Mouse (Mus musculus) liver, embryonic 14.5 days (tissue): ENCODE data around the gene Lpar5. TPM values are rescaled to one million over a fixed set of nuclear protein-coding genes. Genes with fewer than 3 reads are reported as not detected.

ENCODE experiments used
- ATAC-seq: fragments of 200-750 bp; cut with Nextera tagmentation; 2 replicates; pipeline ENCODE4 v1.8.0; 2017; ENCODE audit warnings: moderate number of reproducible peaks, mild to moderate bottlenecking, moderate library complexity; ENCODE audit not compliant: insufficient read depth
- DNase-seq, 3 experiments: peaks; one replicate each; pipeline ENCODE4 v3.0.0-alpha.2; 2012 to 2013; ENCODE audit warnings: low read depth in 3 of 3, low spot score in 3 of 3
- H3K27ac ChIP-seq: fragments of 300-500 bp; sonication (generic); 2 replicates; pipeline ENCODE4 v1.5.1; 2014; ENCODE audit warnings: moderate library complexity, mild to moderate bottlenecking, control low read depth, inconsistent platforms
- H3K27me3 ChIP-seq: fragments of 300-500 bp; sonication (generic); 2 replicates; pipeline ENCODE4 v1.6.1; 2014; ENCODE audit warnings: mild to moderate bottlenecking, low read length, moderate library complexity; ENCODE audit not compliant: control insufficient read depth, insufficient read depth
- H3K36me3 ChIP-seq: fragments of 300-500 bp; sonication (generic); replicated peaks from 2 replicates; pipeline ENCODE4 v1.6.1; 2014; ENCODE audit warnings: low read depth; ENCODE audit not compliant: control insufficient read depth, insufficient read depth
- H3K4me1 ChIP-seq, 2 experiments: fragments of 200-500 bp in 1 of 2; fragments of 300-500 bp in 1 of 2; sonication (generic) in 1 of 2; replicated peaks; 2 replicates each; pipeline ENCODE4 v1.6.1; 2012 to 2014; ENCODE audit warnings: antibody characterized with exemption in 1 of 2, inconsistent platforms in 1 of 2, low read length in 1 of 2; ENCODE audit not compliant: control insufficient read depth in 2 of 2, insufficient read depth in 2 of 2
- H3K4me2 ChIP-seq: fragments of 300-500 bp; sonication (generic); 2 replicates; pipeline ENCODE4 v1.6.1; 2014; ENCODE audit warnings: low read depth, mild to moderate bottlenecking, control low read depth, moderate library complexity
- H3K4me3 ChIP-seq, 2 experiments: fragments of 200-500 bp in 1 of 2; fragments of 300-500 bp in 1 of 2; sonication (generic) in 1 of 2; 2 replicates each; pipeline ENCODE4 v1.5.1; 2012 to 2014; ENCODE audit warnings: low read depth in 2 of 2, low read length in 2 of 2, mild to moderate bottlenecking in 2 of 2, control low read depth in 1 of 2, inconsistent platforms in 1 of 2, moderate library complexity in 1 of 2; ENCODE audit not compliant: insufficient read depth in 1 of 2
- H3K9ac ChIP-seq: fragments of 300-500 bp; sonication (generic); replicated peaks from 2 replicates; pipeline ENCODE4 v1.6.1; 2014; ENCODE audit warnings: mild to moderate bottlenecking, control low read depth, moderate library complexity
- H3K9me3 ChIP-seq: fragments of 300-500 bp; sonication (generic); 2 replicates; pipeline ENCODE4 v1.6.1; 2016; ENCODE audit warnings: low read length, mixed read lengths; ENCODE audit not compliant: control insufficient read depth
- CTCF ChIP-seq: IDR thresholded peaks from 2 replicates; pipeline ENCODE4 v1.5.1; 2016; ENCODE audit warnings: antibody characterized with exemption, low read depth, control low read depth
- EP300 ChIP-seq: IDR thresholded peaks from 2 replicates; pipeline ENCODE4 v1.6.1; 2016; ENCODE audit warnings: antibody characterized with exemption, low read depth
- WGBS: fragments of 180-500 bp; shearing (Covaris S2); extraction: QIAGEN DNeasy Blood & Tissue Kit; methylation state at CpG from one replicate; pipeline ENCODE4 v1.1.7; 2014; ENCODE audit not compliant: insufficient replicate concordance; 5-methylcytosine and 5-hydroxymethylcytosine counted together
- polyA plus RNA-seq, 2 experiments: library from polyadenylated mRNA; depleted of rRNA in 1 of 2; stranded (reverse) in 1 of 2; unstranded in 1 of 2; fragments of >200 nt; fragmentation: Nextera tagmentation in 1 of 2; extraction: Ambion mirVana in 1 of 2; gene quantifications; 2 replicates each; pipeline versions ENCODE4 v1.2.1 to v1.2.3; 2012 to 2014

The Lpar5 gene
- polyA plus RNA-seq, 2 experiments = 1.0 to 1.6 TPM

DNA sequence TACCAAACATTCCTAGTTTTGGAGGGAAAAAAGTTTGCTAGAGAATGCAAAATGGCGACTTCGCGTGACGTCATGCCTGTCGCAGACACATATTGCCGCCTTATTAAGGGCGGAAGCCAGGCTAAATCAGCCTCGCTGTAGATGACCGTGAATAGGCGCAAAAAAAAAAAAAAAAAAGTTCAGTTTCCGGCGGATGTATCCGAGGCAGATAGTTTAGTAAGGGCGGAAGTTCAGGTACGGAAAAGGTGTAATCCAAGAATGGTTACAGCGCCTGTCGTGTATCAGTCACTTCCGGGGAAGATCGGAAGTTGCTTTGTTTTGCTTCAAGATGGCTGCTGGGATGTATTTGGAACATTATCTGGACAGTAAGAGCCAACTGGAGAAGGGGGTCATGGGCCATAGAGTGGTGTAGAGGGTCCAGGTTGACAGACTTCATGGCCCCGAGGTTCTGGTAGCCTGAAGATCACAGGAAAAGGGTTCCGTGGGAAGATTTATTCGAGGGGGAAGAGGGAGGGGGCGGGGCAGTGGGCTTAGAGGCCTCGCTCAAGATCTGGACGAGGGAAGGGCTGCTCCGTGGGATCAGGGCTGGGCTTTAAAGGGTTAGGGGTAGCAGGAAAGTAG lies 28.1 kb upstream of the Lpar5 start, which contains the start of gene Ing4:
Ing4 (plus strand) TSS at position 228 of the 621 bp plus-strand sequence.
- H3K36me3 ChIP-seq = peaks cover 26% of the 10 kb centered on the region
- DNase-seq (peak; percentile 95 to 97 (median 96)), ATAC-seq (peak; percentile 94)
- TF ChIP-seq EP300 = no peak
- no peak for TF ChIP-seq CTCF
- no peaks in the 10 kb centered on the region for H3K27me3 ChIP-seq
- H3K4me1 ChIP-seq = peaks cover 18 to 27% of the 10 kb centered on the region in 2 experiments
- H3K27ac ChIP-seq = peak within 1 kb of the TSS; percentile 57
- H3K9me3 ChIP-seq = no peaks in the 10 kb centered on the region
- WGBS = under 1% methylated on average over 26 of the region's 26 CpGs
- peak within 1 kb of the TSS; percentile 92 for H3K4me2 ChIP-seq
- H3K9ac ChIP-seq = peak within 1 kb of the TSS; percentile 76
- peak within 1 kb of the TSS; percentile 71 to 94 for H3K4me3 ChIP-seq

DNA sequence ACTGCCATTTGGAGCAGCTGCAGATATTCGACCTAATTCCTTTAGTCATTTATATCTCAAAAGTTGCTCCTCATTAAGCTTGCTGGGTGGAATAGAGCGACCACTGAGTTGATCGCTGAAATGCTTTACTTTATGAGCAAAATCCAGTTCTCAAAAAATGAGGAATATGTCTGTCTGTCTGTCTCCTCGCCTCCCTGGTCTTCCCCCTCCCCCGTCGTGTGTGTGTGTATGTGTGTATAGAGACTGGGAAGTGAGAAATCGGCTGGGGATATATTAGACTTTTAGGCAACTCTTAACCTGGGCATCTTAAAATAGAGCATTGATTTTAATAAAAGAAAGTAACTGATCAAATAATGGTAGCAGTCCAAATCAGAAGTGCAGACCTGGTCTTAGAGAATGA lies 27.5 kb upstream of the Lpar5 start:
- Histone ChIP-seq H3K4me2 (peak overlapping the region; percentile 92), H3K27ac (peak overlapping the region; percentile 26), H3K36me3 (peaks cover 25% of the 10 kb centered on the region), H3K9me3 (no peaks in the 10 kb centered on the region), H3K27me3 (no peaks in the 10 kb centered on the region), H3K4me3 (peak overlapping the region; percentile 71 to 94), H3K9ac (peak overlapping the region; percentile 76), H3K4me1 (peaks cover 18 to 27% of the 10 kb centered on the region in 2 experiments)
- 4% methylated on average over 7 of the region's 7 CpGs for WGBS
- TF ChIP-seq EP300 = no peak
- TF ChIP-seq CTCF = no peak
- ATAC-seq = no peak
- no peak for DNase-seq

- 43% methylated on average over 7 of the region's 7 CpGs for WGBS
- peak overlapping the region; percentile 92 for H3K4me2 ChIP-seq
Observed at GRCm38 (mm10) chr6:125041047-125041446, 26.7 kb upstream of the Lpar5 start.

GRCm38 (mm10) chr6:125042081-125042480 lies 25.6 kb upstream of the Lpar5 start:
- Histone ChIP-seq H3K9ac (no peak overlapping the region), H3K36me3 (peaks cover 11% of the 10 kb centered on the region), H3K9me3 (no peaks in the 10 kb centered on the region), H3K27ac (peak overlapping the region; percentile 7; the same call in 1 of the 2 replicates), H3K4me2 (no peak overlapping the region), H3K4me3 (no peak overlapping the region), H3K27me3 (no peaks in the 10 kb centered on the region), H3K4me1 (peaks cover 18 to 27% of the 10 kb centered on the region in 2 experiments)
- DNase-seq (no peak), ATAC-seq (no peak)
- TF ChIP-seq CTCF = no peak
- WGBS = 57% methylated on average over 7 of the region's 7 CpGs

More at GRCm38 (mm10) chr6:125041047-125041446, 26.7 kb upstream of the Lpar5 start:
- Histone ChIP-seq H3K9ac (no peak overlapping the region), H3K27ac (no peak overlapping the region), H3K27me3 (no peaks in the 10 kb centered on the region), H3K4me3 (no peak overlapping the region), H3K4me1 (peaks cover 18 to 27% of the 10 kb centered on the region in 2 experiments), H3K9me3 (no peaks in the 10 kb centered on the region), H3K36me3 (peaks cover 17% of the 10 kb centered on the region)
- DNase-seq (peak in 1 of 3 experiments; percentile 36), ATAC-seq (no peak)
- no peak for TF ChIP-seq EP300
- TF ChIP-seq CTCF = no peak

DNA sequence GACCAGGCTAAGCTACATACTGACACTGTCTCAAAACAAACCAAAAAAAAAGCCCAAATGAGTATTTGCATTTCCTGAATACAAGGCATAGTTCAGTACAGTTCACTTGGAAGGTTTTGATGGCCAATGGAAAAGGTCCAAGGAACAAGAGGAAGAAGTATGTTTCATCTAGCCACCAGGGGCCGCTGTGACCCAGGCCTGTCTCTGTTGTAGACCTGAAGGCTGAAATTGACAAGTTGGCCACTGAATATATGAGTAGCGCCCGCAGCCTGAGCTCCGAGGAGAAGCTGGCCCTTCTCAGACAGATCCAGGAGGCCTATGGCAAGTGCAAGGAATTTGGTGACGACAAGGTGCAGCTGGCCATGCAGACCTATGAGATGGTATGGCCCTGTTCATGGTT lies 21.0 kb upstream of the Lpar5 start:
- Histone ChIP-seq H3K27me3 (no peaks in the 10 kb centered on the region), H3K4me1 (peaks cover 0 to 7% of the 10 kb centered on the region in 2 experiments; a peak in 3 of 4 replicates), H3K27ac (no peak overlapping the region), H3K9me3 (no peaks in the 10 kb centered on the region), H3K4me3 (no peak overlapping the region), H3K4me2 (no peak overlapping the region), H3K9ac (no peak overlapping the region), H3K36me3 (peaks cover 11% of the 10 kb centered on the region)
- WGBS = 27% methylated on average over 5 of the region's 5 CpGs
- TF ChIP-seq EP300 (no peak), CTCF (peak; percentile 92)
- ATAC-seq (no peak), DNase-seq (peak; percentile 53 to 64 (median 59))
